Mouse (Mus musculus) adipocyte (in vitro differentiated cells): ENCODE results near the gene Rab11fip5.

Experiments
- DNase-seq: peaks from one replicate; pipeline ENCODE4 v3.0.0-alpha.2; 2016; ENCODE audit warnings: low spot score

Gene Rab11fip5

DNA sequence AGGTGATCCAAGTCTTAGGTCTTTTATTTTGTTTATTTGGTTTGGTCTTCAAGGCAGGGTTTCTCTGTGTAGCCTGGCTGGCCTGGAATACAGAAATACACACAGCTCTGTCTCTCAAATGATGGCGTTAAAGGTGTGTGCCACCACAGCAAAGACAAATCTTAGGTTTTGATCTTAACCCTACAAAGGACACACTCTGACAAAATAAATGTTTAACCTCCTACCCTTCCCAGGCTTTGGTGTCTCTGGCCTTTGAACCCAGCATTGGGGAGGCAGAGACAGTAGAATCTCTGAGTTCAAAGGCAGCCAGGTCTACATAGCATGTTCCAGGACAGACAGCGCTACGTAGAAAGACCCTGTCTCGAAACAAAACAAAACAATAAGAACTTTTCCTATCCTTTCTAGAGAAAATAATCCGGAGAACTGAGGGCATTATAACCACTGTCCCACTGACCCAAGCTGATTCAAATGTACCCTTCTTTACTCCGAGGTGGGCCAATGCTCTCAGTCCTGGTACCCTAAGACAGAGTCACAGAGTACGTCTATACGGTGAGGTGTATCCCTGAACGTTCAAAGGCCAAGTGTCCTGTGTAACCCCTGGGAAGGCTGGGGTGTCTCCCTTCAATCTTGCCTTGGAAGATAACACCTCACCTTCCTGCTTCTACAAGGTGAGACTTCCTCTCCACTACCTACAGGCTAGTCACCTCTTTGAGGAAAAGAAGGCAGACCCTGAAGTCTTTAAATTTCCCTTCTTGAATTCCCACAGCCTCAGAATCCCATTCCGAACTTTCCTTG is 1.2 kb downstream of the Rab11fip5 start:
- DNase-seq, result no peak

GRCm38 (mm10) chr6:85372496-85372895 is 1.9 kb downstream of the Rab11fip5 start:
- DNase-seq, result no peak

DNA sequence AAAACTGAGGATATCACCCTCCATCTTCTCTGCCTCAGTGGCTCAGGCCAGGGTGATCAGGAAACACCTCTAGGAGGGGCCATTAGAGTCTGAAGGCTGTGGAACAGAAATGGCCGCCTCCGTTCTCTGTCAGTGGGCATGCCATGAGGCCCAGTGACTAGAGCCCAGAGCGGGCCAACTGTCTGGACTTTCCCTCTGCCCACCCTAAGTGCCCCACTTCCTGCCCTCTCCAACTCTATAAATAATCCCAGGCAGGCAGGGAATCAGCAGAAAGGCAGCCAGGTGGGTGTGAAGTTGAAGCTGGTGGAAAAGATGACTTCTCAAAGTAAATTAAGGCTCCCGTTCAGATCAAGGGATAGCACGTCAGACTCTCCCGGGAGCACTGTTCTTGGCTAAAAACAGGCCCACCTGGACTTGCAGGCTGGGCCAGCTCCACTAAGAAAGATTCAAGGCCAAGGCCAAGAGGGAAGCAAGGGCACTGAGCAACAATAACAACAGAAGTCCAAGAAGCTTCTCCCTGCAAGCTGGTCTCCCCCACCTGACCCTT is 2.5 kb downstream of the Rab11fip5 start:
- no peak for DNase-seq

DNA sequence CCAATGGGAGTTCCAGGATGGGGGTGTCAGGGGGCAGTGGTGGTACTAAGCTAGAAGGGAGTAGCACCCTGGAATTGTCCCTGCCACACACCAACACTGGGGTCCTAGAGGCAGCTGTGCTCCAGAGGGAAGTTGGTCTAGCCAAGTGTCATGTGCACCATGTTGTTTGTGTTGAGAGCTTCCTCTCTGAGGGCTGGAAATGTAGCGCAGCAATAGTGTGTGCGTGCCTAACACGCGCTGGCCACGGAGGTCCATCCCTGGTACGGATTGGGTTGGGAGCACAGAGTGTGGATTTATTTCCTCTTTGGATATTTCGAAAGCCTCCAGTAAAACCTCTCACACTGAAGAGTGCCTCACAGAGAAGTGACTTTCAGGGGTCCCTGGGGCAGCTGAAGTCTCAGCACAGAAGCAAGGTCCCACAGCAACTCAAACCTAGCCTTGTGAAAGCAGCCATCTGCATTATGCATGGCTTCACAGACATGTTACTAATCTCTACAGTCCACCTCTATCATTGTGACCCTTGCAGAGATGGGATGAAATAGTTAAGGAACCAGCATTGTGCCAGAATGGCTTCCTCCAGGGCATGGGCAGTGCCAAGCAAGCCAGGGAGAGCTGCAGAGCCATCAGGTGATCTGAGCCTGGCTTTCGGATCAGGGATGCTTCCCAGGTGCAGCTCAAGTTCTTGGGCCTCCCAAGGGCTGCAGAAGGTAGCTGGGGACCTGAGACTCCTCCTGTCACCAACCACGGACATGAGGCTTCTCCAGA is 3.6 kb downstream of the Rab11fip5 start:
- no peak for DNase-seq

DNA sequence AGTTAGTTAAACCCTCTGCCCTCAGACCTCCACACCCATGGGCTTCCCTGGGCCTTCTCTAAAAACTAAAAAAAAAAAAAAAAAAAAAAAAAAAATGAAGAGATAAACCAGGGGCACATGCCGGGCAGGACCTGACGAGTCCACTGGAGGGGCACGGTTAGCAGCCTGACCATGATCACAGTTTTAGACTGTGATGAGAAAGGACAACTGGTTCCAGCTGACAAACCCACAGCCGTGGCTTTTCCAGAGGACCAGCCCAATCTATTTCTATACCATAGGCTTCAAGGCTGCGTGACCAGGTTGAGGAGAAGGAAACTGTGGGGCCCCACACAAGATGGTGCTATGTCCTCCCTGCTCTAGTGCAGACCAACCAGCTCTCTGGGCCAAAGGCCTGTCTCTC is 4.4 kb downstream of the Rab11fip5 start:
- DNase-seq, result no peak

- DNase-seq, result peak; percentile 56
Measured at GRCm38 (mm10) chr6:85369181-85369860, 5.1 kb downstream of the Rab11fip5 start.

GRCm38 (mm10) chr6:85368722-85369121 is 5.7 kb downstream of the Rab11fip5 start:
- DNase-seq, result no peak

DNA sequence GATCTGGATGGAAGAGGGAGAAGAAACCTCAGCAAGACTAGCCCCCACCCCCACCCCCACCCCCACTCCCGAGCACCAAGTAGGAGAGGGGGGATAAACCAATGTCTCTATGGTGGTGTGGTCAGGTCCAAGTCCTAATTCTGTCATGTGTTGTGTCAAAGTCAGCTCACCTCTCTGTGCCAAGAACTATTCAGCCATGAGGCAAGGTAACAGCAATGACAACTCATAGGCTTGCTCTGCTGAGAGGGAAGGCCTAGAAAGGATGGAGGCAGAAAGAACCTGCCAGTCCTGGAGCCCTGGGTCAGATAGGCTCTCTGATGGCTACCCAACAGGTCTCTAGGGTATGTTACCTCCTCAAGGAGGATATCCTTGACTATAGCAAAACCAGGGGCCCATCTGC is 6.3 kb downstream of the Rab11fip5 start:
- no peak for DNase-seq

- DNase-seq, result no peak
Measured at GRCm38 (mm10) chr6:85366387-85366786, 8.0 kb downstream of the Rab11fip5 start.

- DNase-seq, result no peak
Measured at GRCm38 (mm10) chr6:85364439-85364838, 10.0 kb downstream of the Rab11fip5 start.

DNA sequence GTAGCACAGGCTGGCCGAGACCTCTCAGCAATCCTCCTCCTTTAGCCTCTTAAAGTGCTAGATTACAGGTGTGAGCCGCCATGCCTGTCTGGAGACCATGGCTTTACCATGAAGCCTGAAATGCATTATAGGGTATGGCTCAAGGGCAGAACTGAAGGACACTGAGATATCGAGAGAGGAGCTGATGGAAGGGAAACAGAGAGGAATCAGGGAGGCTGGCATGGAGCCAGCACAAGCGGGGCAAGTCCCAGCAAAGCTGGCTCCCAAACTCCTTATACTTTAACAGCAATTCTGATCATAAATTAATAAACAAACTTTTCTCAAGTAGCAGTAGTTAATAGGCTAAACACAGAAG is 10.6 kb downstream of the Rab11fip5 start:
- DNase-seq, result no peak

GRCm38 (mm10) chr6:85363231-85363905 is 11.1 kb downstream of the Rab11fip5 start:
- no peak for DNase-seq

DNA sequence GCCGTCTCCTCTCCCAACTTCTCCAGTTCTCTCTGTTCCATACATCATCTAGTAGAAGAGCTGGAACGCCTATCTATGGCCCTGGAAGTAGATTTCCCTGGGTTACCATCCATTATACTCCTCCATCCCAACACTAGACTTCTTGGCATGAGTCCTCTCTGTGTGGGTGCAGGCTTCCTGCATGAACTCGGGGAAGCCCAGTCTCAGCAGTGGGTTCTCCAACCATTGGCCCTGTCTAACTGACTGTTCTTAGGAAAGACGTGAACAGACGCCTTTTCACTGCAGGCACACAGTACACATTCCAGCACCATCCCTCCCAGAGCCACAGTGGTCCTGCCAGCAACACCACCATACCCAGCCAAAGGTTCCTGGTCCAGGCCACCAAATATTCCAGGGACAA is 11.8 kb downstream of the Rab11fip5 start:
- no peak for DNase-seq

DNA sequence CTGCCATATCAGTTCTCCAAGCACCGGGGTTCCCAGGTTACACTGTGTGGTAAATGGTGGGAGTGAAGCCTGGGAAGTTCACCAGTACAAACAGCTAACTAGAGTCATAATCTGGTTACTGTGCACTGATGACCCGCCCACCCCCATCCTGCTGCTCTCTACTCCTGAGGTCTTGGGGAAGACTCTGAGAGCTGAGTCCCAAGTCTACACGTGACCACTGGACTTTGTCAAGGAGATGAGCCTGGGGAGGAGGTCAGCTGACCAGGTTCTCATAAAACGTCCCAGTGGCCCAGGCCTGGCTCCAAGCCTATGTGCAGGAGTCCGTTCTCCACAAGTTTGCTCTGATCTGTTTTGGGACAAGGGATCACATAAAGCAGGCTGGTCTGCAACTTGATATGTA is 14.1 kb downstream of the Rab11fip5 start:
- DNase-seq, result no peak

- DNase-seq, result no peak
Measured at GRCm38 (mm10) chr6:85358877-85359276, 15.6 kb downstream of the Rab11fip5 start.

DNA sequence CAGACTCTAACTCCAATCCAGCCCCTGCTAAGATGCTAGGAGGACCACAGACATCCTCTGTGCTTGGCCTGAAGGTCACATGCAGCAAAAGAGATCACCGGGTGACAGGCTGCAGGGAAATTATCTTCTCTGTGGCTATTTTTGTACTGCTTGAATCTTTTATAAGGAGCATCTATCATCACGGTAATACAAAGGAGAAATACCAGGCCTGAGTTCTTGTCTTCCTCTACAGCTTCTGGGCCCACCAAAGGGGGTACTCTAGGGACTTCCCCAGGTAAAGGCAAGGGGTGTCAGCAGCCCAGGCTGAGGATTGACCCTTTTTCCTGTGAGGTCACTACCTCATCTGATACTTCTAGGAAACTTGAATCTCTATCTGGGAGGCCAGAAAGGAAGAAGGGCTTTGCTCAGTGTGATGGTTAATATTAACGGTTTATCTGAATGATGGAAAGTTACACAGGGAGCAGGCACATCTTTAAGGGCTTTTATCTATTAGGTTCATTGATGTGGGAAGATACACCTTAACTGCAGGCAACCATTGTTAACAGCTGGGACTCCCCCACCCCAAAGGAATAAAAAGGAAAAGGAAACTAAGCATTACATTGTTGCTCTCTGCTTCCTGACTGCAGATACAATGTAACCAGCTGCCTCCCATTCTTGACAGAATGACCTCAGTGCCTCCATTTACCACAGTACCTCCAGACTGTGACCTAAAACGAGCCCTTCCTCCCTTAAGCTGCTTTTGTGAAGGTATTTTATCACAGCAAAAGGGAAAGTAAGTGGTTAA is 17.6 kb downstream of the Rab11fip5 start:
- no peak for DNase-seq

DNA sequence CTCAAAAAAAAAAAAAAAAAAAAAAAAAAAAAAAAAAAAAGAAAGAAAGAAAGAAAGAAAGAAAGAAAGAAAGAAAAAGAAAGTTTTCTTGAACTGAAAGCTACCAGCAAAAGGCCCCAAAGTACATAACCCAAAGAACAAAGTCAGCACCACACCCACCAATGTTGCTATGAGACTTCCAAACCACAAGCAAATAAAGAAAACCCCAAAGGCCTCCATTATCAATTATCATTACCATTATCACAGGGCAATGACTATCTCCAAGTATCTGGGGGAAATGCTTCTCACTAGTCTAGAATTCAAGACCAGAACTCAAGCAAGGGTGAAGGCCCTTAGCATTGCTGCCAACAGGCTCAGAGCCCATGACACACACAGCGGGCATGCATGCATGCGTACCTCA is 18.7 kb downstream of the Rab11fip5 start:
- DNase-seq, result no peak

DNA sequence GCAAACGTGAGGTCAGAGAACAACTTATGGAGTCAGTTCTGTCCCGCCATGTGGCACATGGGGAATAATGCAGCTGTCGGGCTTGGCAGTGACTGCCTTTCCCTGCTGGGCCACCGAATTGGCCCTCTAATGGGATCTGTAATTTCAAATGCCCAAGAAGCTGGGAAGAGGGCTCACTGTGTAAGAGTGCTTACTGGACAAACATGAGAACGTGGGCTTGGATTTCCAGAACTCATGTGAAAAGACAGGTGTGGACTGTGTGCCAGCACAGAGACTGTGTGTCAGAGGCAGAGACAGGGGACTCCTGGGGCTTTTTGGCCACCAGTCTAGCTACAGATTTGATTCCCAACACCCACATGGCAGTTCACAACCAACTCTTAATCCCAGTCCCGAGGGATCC is 19.7 kb downstream of the Rab11fip5 start:
- no peak for DNase-seq

- DNase-seq, result no peak
Measured at GRCm38 (mm10) chr6:85353706-85354105, 20.7 kb downstream of the Rab11fip5 start.

DNA sequence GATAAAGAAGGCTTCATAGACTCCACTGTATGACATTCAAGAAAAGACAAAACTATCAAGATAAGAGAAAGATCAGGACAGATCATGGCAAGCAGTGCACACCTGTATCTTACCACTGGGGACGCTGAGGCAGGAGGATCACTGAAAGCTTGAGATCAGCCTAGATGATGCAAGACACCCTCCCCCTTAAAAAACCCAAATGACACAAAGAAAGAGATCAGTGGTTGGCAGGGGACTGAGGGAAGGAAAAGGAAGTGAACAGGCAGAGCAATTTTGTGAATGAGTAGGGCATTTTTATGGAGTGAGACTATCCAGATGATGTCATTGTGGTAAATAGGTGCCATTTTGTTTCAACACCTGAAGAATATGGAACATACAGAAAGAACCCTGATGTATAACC is 24.3 kb downstream of the Rab11fip5 start:
- DNase-seq, result no peak

GRCm38 (mm10) chr6:85349246-85349645 is 25.2 kb downstream of the Rab11fip5 start:
- DNase-seq, result no peak
